Mouse (Mus musculus): ENCODE results near the gene Prpsap1. TPM values are rescaled to one million over a fixed set of nuclear protein-coding genes. Genes with fewer than 3 reads are reported as not detected.
A peak's percentile ranks its signal among the peaks of the same experiment; 100 is the strongest.

Prpsap1 gene
- 178 and 184 TPM in 2 replicates for polyA plus RNA-seq (2015; fragmentation: Nextera tagmentation; extraction: Ambion mirVana)

DNA sequence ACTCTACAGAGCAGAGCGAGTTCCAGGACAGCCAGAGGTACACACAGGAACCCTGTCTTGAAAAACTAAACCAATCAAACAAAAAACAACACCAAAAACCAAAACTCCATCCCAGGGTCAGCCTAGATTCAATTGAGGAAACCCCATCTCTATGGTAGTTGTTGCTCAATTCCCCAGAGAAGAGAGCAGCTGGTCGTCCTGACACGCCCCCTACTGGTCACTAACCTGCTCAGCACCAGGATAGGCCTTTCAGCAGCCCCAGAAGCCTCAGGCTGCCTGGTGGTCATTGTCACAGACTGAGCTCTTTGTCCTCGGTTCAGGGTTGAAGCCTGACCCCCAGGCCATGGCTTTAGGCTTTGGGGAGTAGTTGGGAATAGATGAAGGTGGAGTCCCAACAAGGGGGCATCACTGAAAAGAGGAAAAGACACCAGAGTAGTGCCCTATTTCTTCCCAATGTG is at the start of gene Prpsap1:
Gene Prpsap1, minus strand, starts transcription at position 408 of the 458 bp plus-strand sequence.
- 22% methylated on average over 4 of the region's 4 CpGs for WGBS
- Histone ChIP-seq H3K9me3 (replicated peaks) (no peaks in the 10 kb centered on the region), H3K36me3 (ENCODE audit: poor library complexity, severe bottlenecking) (no peaks in the 10 kb centered on the region), H3K4me2 (no peak within 1 kb of the TSS), H3K27ac (peak within 1 kb of the TSS; percentile 51; the same call in 1 of the 2 replicates), H3K27me3 (no peaks in the 10 kb centered on the region), H3K4me1 (peaks cover 24% of the 10 kb centered on the region), H3K9ac (peak within 1 kb of the TSS; percentile 21; the same call in 1 of the 2 replicates), H3K4me3 (no peak within 1 kb of the TSS)
- ATAC-seq: no peak

DNA sequence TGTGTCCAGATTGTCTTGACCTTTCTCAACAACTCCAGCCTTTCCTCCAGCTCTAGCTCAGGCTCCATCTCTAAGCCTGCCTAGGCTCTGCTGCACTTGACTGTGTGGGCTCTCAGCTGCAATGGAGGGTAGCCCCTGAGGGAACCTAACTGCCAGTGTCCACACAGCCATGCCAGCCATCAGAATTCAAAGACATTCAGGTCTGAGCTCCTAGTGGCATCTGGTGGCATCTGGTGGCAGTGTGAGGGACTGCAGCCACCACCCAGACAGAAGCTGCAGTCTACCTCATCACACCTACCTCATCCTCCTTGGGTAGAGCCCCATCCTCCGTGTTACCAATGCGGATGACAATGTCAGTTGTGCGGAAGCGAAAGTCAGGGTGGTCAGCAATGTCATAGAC is 49.1 kb upstream of the Prpsap1 start:
- H3K36me3 ChIP-seq (ENCODE audit: poor library complexity, severe bottlenecking): peaks cover 94% of the 10 kb centered on the region

DNA sequence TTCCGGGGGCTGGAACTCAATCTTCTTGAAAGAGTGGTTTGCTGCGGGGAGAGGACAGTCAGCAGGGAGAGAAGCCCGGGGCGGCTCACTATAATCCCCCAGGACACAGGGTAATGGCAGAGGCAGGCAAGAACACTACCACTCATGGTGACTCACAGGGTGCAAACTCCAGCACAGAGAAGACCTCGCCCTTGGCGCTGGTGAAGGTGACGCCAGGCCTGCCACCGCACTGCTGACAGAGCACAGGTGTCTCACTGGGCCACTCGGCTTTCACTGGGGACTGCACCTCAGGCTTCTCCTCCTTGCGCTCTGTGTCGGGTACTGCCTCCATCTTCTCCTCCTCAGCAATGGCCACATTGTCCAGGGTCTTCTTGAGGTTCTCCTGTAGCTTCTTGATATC is 47.2 kb upstream of the Prpsap1 start:
- no peak overlapping the region for H3K27ac ChIP-seq
- WGBS: 95% methylated on average over 11 of the region's 11 CpGs
- H3K36me3 ChIP-seq (ENCODE audit: poor library complexity, severe bottlenecking): peaks cover 89% of the 10 kb centered on the region
- no peaks in the 10 kb centered on the region for H3K4me1 ChIP-seq
- no peak for ATAC-seq
- H3K27me3 ChIP-seq: no peaks in the 10 kb centered on the region
- H3K4me3 ChIP-seq: no peak overlapping the region
- H3K9me3 ChIP-seq (replicated peaks): no peaks in the 10 kb centered on the region
- H3K9ac ChIP-seq: no peak overlapping the region
- H3K4me2 ChIP-seq: no peak overlapping the region

More for the DNA sequence above, 49.1 kb upstream of the Prpsap1 start:
- H3K9ac ChIP-seq: no peak overlapping the region
- 0 out of 2 replicates have a peak, but pooled peaks have one; percentile 27 for ATAC-seq
- no peaks in the 10 kb centered on the region for H3K27me3 ChIP-seq
- no peaks in the 10 kb centered on the region for H3K9me3 ChIP-seq (replicated peaks)
- H3K4me1 ChIP-seq: no peaks in the 10 kb centered on the region
- H3K27ac ChIP-seq: no peak overlapping the region
- H3K4me2 ChIP-seq: no peak overlapping the region
- H3K4me3 ChIP-seq: no peak overlapping the region
- WGBS: 85% methylated on average over 4 of the region's 4 CpGs

DNA sequence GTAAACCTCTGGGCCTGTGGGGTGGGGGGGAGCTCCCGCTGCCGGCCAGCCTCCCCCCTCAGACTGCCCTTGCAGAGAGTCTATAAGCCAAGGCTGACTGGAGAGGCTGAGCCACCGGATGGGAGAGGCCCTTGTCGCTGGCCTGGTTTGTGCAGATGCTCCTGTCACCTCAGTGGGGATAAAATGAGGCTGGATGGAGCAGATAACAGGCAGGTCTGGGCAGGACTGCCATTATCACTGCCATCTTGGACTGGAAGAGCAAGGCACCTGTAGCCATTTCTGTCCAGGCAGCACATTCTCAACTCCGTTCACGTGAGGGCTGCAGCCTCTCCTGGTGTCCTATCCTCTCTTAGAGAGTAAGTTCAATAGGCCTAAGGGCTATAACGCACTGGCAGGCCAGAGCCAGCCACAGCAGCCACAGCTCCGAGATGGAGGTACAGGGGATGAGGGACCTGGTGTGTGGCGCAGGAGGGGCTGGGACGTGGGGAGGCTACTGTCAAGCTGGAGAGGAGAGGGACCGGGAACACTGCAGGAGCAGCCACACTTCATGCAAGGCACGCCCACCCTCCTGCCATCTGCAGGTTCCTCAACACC is 44.2 kb upstream of the Prpsap1 start:
- no peak for ATAC-seq
- Histone ChIP-seq H3K27ac (no peak overlapping the region), H3K27me3 (peaks cover 27% of the 10 kb centered on the region), H3K36me3 (ENCODE audit: poor library complexity, severe bottlenecking) (peaks cover 63% of the 10 kb centered on the region), H3K9ac (no peak overlapping the region), H3K4me3 (no peak overlapping the region), H3K4me1 (peaks cover 9% of the 10 kb centered on the region), H3K4me2 (no peak overlapping the region), H3K9me3 (replicated peaks) (no peaks in the 10 kb centered on the region)
- WGBS: 89% methylated on average over 12 of the region's 12 CpGs

DNA sequence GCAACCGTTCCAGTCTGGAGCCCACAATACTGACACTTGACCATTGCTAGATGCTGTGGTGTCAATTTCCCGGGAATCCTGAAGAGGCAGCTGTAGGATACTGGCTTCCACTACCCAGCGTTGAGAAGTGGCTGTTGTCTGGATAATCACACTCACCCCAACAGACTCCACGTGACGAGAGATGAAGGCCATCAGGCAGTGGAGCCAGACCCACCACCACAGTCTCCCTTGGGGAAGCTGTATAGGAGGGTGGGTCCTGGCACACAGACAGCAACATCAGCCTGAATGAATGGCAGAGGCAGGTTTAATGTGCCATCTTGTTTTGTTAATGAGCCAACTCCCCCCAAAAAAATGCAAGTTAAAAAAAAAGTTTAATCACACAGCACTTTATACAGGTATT is 43.4 kb upstream of the Prpsap1 start:
- Histone ChIP-seq H3K4me2 (no peak overlapping the region), H3K4me3 (no peak overlapping the region), H3K36me3 (ENCODE audit: poor library complexity, severe bottlenecking) (peaks cover 54% of the 10 kb centered on the region), H3K9ac (no peak overlapping the region), H3K27me3 (peaks cover 35% of the 10 kb centered on the region), H3K9me3 (replicated peaks) (no peaks in the 10 kb centered on the region), H3K27ac (no peak overlapping the region), H3K4me1 (peaks cover 18% of the 10 kb centered on the region)
- 76% methylated on average over 5 of the region's 5 CpGs for WGBS
- ATAC-seq: no peak

DNA sequence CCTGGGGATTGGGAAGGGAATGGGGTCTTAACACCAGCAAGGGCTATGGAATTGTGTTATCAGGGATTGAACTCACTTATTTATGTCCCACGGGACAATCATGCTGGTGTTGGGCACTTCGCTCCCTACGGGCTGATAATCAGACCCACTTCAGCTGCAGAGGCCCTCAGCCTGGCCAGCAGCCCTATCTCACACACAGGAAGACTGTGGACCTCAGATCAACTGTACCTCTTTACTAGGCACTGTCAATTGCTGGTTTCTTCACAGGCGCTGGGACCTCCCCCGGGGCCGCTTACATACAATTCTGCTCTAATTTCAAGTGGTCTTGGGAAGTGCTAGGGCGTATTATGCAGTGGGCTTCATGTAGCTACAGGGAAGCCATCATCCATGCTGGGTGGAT is 42.7 kb upstream of the Prpsap1 start:
- H3K9me3 ChIP-seq (replicated peaks): no peaks in the 10 kb centered on the region
- no peak overlapping the region for H3K27ac ChIP-seq
- no peak overlapping the region for H3K4me2 ChIP-seq
- WGBS: 90% methylated on average over 7 of the region's 7 CpGs
- peaks cover 42% of the 10 kb centered on the region for H3K27me3 ChIP-seq
- H3K36me3 ChIP-seq (ENCODE audit: poor library complexity, severe bottlenecking): peaks cover 47% of the 10 kb centered on the region
- no peak for ATAC-seq
- H3K4me1 ChIP-seq: peaks cover 25% of the 10 kb centered on the region
- H3K4me3 ChIP-seq: no peak overlapping the region
- no peak overlapping the region for H3K9ac ChIP-seq

DNA sequence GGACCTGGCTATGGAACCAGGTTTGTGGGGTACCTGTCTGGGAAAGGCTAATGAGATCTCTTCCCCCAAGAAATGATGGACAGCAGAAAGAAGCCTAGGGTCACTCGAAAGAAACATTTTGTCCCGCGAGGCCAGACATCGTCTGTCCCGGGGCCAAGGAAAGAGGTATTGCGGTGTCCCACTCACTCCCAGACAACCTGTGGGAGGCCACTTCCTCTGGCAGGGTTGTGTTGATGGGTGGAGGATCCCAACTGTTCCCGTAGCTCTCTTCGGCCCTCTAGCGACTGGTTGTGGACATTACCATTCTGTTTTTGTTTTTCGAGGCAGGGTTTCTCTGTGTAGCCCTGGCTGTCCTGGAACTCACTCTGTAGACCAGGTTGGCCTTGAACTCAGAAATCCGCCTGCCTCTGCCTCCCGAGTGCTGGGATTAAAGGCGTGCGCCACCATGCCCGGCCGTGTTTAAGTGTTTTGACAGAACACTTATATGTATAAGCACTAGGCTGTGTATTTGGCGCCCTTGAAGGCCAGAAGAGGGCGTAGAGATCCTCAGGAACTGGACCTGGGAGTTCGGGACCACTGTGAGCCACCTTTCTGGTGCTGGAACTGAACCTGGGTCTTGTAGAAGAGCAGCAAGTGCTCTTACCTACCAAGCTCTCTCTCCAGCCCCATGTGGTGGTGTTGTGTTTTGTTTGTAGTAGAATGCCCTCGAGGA is 40.3 kb upstream of the Prpsap1 start:
- peaks cover 64% of the 10 kb centered on the region for H3K27me3 ChIP-seq
- WGBS: 23% methylated on average over 20 of the region's 20 CpGs
- H3K4me3 ChIP-seq: peak overlapping the region; percentile 48
- no peak overlapping the region for H3K9ac ChIP-seq
- H3K4me1 ChIP-seq: peaks cover 43% of the 10 kb centered on the region
- peaks cover 24% of the 10 kb centered on the region for H3K36me3 ChIP-seq (ENCODE audit: poor library complexity, severe bottlenecking)
- H3K4me2 ChIP-seq: peak overlapping the region; percentile 88
- ATAC-seq: peak; percentile 54
- H3K9me3 ChIP-seq (replicated peaks): no peaks in the 10 kb centered on the region
- H3K27ac ChIP-seq: no peak overlapping the region

DNA sequence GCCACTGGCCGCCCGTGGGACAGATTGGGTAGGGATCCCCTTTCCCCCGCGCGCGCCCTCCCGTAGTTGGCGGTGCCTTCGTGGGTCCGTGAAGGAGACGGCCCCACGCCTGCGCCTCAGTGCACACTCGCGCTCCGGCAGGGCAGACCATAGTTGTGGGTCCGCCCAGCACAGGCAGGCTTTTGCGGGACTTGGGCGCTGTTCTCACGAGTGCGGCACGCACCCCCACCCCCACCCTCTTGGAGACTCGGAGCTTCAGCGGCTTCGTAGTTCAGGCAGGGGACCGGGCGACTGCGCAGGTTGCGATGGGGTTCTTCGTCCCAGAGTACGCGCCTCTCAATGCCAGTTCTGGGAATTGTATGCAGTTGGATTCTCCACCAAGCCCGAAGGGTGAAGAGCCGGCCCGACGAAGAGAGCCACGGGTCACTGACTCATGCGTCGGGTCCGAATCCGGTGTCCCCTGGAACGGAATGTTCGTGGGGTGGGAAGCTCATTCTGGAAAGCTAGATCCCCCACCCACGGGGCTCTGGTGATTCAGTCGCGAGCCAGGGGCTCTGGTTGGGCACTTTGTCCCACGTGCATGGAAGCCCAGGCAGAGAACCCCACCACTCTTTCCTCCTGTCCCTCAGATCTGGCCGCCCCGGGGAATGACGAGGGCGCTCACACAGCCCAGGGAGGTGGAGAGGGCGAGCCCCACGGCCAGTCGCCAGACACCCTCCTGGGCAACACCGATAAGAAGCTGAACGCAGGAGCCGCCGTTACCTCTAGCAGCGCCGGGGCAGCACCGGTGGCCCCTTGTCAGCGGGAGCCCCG is 39.5 kb upstream of the Prpsap1 start:
- 0 out of 2 replicates have a peak, but pooled peaks have one; percentile 14 for ATAC-seq
- peaks cover 67% of the 10 kb centered on the region for H3K27me3 ChIP-seq

DNA sequence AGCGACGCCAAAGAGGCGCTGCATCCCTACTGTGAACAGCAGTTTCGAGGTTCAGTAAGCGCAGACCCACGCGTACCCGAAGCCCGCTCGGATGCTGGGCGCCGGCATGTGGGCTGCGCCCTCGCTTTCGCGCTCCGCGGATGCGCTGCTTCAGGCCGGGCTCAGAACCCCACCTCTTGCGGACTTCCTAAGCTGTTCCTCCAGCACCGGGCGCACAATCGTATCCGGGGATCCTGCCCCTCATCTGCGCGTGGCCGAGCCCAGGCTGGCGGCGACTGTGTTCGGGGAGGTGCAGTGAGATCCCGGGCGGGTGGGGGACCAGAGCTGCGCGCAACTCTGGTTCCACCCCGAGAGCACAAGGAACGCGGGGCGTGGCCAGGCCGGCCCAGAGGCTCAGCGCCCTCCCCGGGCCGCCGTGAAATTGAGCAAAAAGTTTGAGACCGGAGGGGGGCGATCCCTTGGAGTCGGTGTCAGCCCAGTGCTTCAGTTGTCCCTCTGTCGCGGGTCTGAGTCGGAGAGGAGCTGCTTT is 38.9 kb upstream of the Prpsap1 start:
- under 1% methylated on average over 50 of the region's 50 CpGs for WGBS
- peaks cover 43% of the 10 kb centered on the region for H3K4me1 ChIP-seq
- H3K36me3 ChIP-seq (ENCODE audit: poor library complexity, severe bottlenecking): peaks cover 9% of the 10 kb centered on the region
- H3K4me3 ChIP-seq: peak overlapping the region; percentile 48
- peak overlapping the region; percentile 56 for H3K9ac ChIP-seq
- ATAC-seq: 0 out of 2 replicates have a peak, but pooled peaks have one; percentile 17
- no peak overlapping the region for H3K27ac ChIP-seq
- H3K9me3 ChIP-seq (replicated peaks): no peaks in the 10 kb centered on the region
- peak overlapping the region; percentile 88 for H3K4me2 ChIP-seq
- peaks cover 67% of the 10 kb centered on the region for H3K27me3 ChIP-seq

More for the DNA sequence above, 39.5 kb upstream of the Prpsap1 start:
- Histone ChIP-seq H3K4me3 (peak overlapping the region; percentile 48), H3K9ac (peak overlapping the region; percentile 56), H3K27ac (no peak overlapping the region), H3K4me1 (peaks cover 43% of the 10 kb centered on the region), H3K9me3 (replicated peaks) (no peaks in the 10 kb centered on the region), H3K36me3 (ENCODE audit: poor library complexity, severe bottlenecking) (peaks cover 16% of the 10 kb centered on the region), H3K4me2 (peak overlapping the region; percentile 88)
- under 1% methylated on average over 63 of the region's 63 CpGs for WGBS

DNA sequence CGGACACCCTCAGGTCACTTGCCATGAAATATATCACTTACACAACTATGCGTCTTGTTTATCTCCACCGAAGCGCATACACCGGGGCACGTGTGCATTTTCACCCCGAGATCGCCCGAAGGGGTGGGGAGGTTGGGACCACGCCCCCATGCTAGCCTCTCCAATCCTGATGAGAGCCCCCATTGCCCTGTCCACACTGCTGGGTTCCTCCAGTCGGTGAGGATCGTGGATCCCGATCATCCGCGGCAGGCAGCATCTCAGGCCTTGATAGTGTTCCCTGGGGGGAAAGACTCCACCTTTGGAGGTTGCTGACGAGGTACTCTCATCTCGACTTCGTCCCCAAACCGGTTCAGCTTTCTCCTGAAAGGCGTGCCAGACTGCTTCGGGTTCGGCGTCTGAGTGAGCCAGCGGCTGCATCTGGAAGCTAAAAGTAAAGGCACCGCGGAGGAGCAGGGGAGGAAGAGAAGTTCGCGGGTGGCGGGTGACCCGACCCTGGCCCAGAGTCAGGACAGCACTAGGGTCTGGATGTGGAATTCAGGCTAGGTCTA is 38.3 kb upstream of the Prpsap1 start:
- Histone ChIP-seq H3K4me3 (peak overlapping the region; percentile 48), H3K9me3 (replicated peaks) (no peaks in the 10 kb centered on the region), H3K36me3 (ENCODE audit: poor library complexity, severe bottlenecking) (peaks cover 5% of the 10 kb centered on the region), H3K4me2 (peak overlapping the region; percentile 88), H3K4me1 (peaks cover 43% of the 10 kb centered on the region), H3K9ac (peak overlapping the region; percentile 56), H3K27ac (no peak overlapping the region), H3K27me3 (peaks cover 67% of the 10 kb centered on the region)
- ATAC-seq: no peak
- under 1% methylated on average over 30 of the region's 30 CpGs for WGBS

DNA sequence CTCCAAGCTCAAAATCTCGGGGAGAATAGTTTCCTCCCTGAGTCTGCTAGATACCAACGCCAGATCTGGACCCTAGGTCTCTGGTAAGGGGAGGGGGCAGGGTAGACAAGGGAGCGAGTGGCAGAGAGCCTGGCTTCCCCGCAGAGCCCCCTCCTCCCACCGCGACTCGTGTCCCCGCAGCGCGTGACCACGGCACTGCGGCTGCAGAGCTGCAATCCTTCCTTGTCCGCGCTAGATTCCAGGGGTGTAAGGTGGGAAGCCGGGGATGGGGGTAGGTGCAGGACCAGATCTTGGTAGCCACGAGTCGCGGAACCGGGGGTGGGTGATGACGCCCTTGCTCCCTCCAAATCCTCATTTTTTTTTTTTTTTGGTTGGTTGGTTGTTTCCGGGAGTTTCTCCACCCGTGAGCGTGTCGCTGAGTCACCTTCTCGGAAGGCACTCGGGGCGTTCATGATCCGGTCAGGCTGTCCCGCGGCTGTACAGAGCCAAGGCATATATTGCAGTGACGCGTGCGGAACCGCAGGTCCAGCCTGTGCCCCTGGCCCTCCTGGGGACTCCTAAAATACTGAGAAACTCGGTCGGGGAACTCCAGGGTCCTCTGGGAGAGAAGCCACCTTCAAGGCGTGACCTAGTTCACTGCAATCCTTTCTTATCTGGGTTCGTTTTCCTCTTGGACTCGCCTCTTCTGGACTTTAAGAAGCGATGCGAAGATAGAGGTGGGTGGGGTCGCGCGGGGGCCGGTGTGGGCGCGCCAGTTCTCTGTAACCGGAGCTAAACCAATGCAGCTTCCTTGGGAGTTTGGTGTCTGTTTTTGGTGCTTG is 37.6 kb upstream of the Prpsap1 start:
- H3K27me3 ChIP-seq: peaks cover 67% of the 10 kb centered on the region
- H3K27ac ChIP-seq: no peak overlapping the region
- H3K4me3 ChIP-seq: peak overlapping the region; percentile 48
- WGBS: 1% methylated on average over 48 of the region's 48 CpGs
- peaks cover 43% of the 10 kb centered on the region for H3K4me1 ChIP-seq
- peak overlapping the region; percentile 43; the same call in 1 of the 2 replicates for H3K9ac ChIP-seq
- no peaks in the 10 kb centered on the region for H3K9me3 ChIP-seq (replicated peaks)
- 0 out of 2 replicates have a peak, but pooled peaks cover 3% of the 10 kb centered on the region for H3K36me3 ChIP-seq (ENCODE audit: poor library complexity, severe bottlenecking)
- no peak for ATAC-seq
- H3K4me2 ChIP-seq: peak overlapping the region; percentile 88
